Mouse (Mus musculus): ENCODE results near the gene Lrch1. TPM values are rescaled to one million over a fixed set of nuclear protein-coding genes. Genes with fewer than 3 reads are reported as not detected.

The Lrch1 gene
- total and polyA plus RNA-seq, 3 experiments = 7.5 to 17.1 (median 14.8) TPM

DNA sequence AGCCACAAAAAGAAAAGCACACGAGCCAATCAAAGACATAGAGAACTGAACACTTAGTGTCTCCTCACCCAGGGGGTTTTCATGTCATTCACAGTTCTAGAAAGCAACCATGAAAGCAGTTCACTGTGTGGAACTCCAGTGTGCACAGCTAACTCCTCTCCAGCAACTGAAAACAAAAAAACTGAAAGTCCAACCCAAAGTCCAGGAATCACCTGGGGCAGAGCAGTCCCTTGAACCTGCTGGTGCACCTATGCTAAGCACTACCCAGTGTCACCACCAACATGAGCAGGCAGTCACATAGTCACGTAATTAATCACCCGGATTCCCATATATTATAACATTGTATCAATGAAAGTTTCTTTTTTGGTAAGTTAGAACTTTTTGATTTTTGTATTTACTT, 23.2 kb downstream of the Lrch1 start:
- no peak overlapping the region for H3K27ac ChIP-seq
- intact Hi-C loops (cut with DNase I) = no loop called here
- DNase-seq = no peak
- WGBS = 86% methylated on average over 3 of the region's 3 CpGs
- H3K79me2 ChIP-seq (replicated peaks; ENCODE audit: control insufficient read depth, insufficient read depth, low read length) = peaks cover 10% of the 10 kb centered on the region
- no peaks in the 10 kb centered on the region for H3K27me3 ChIP-seq (ENCODE audit: control insufficient read depth, insufficient read depth, low read length)
- H3K4me1 ChIP-seq (ENCODE audit: control insufficient read depth, insufficient read depth, low read length) = peaks cover 13% of the 10 kb centered on the region
- H3K9ac ChIP-seq (ENCODE audit: low read depth, low read length) = no peak overlapping the region
- H3K36me3 ChIP-seq (ENCODE audit: control insufficient read depth, insufficient read depth, low read length) = peaks cover 3% of the 10 kb centered on the region
- no peak overlapping the region for H3K4me3 ChIP-seq
- TF ChIP-seq EP300 (IDR thresholded peaks at IDR 0.05; ENCODE audit: insufficient read depth, low read depth, low read length) = no peak

GRCm38 (mm10) chr14:74924031-74924430, 23.6 kb downstream of the Lrch1 start:
- intact Hi-C loops (cut with DNase I) = no loop called here
- H3K4me1 ChIP-seq (ENCODE audit: control insufficient read depth, insufficient read depth, low read length) = peaks cover 13% of the 10 kb centered on the region
- DNase-seq = no peak

GRCm38 (mm10) chr14:74922039-74922736, 25.5 kb downstream of the Lrch1 start:
- intact Hi-C loops (cut with DNase I) = no loop called here
- Histone ChIP-seq H3K9ac (ENCODE audit: low read depth, low read length) (no peak overlapping the region), H3K36me3 (ENCODE audit: control insufficient read depth, insufficient read depth, low read length) (peaks cover 2% of the 10 kb centered on the region; the same call in 1 of the 2 replicates), H3K27ac (no peak overlapping the region), H3K4me3 (no peak overlapping the region), H3K27me3 (ENCODE audit: control insufficient read depth, insufficient read depth, low read length) (no peaks in the 10 kb centered on the region), H3K79me2 (replicated peaks; ENCODE audit: control insufficient read depth, insufficient read depth, low read length) (peaks cover 15% of the 10 kb centered on the region), H3K4me1 (ENCODE audit: control insufficient read depth, insufficient read depth, low read length) (peaks cover 20% of the 10 kb centered on the region)
- TF ChIP-seq POLR2A (IDR thresholded peaks at IDR 0.05; ENCODE audit: insufficient read depth, low read depth, low read length) = no peak
- no peak for TF ChIP-seq EP300 (IDR thresholded peaks at IDR 0.05; ENCODE audit: insufficient read depth, low read depth, low read length)
- no peak for TF ChIP-seq CTCF (IDR thresholded peaks at IDR 0.05)
- WGBS = 60% methylated on average over 12 of the region's 12 CpGs
- no peak for DNase-seq

More at GRCm38 (mm10) chr14:74924031-74924430, 23.6 kb downstream of the Lrch1 start:
- no peak overlapping the region for H3K9ac ChIP-seq (ENCODE audit: low read depth, low read length)
- no peak overlapping the region for H3K4me3 ChIP-seq
- no peak for TF ChIP-seq EP300 (IDR thresholded peaks at IDR 0.05; ENCODE audit: insufficient read depth, low read depth, low read length)
- peaks cover 2% of the 10 kb centered on the region; the same call in 1 of the 2 replicates for H3K36me3 ChIP-seq (ENCODE audit: control insufficient read depth, insufficient read depth, low read length)
- no peak overlapping the region for H3K27ac ChIP-seq
- H3K79me2 ChIP-seq (replicated peaks; ENCODE audit: control insufficient read depth, insufficient read depth, low read length) = peaks cover 10% of the 10 kb centered on the region
- no peaks in the 10 kb centered on the region for H3K27me3 ChIP-seq (ENCODE audit: control insufficient read depth, insufficient read depth, low read length)
- WGBS = 70% methylated on average over 2 of the region's 2 CpGs

DNA sequence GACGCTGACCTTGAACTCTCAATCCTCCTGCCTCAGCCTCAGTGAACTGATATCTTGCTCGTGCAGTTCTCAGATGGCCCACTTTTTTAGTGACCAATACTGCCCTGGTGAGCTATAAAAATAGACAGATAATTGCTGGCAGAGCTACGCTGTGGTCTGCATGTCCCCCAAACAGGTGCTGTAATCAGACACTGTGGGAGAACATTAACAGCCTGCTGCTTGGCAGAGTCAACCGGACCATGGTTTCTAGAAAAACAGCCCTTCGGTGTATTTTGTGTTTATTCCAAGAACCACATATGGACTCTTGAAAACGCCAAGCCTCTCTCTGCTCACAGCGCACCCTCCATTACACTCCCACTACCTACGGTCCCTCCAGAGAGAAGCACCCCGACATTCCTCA, 26.2 kb downstream of the Lrch1 start:
- Histone ChIP-seq H3K4me3 (no peak overlapping the region), H3K9ac (ENCODE audit: low read depth, low read length) (no peak overlapping the region), H3K4me1 (ENCODE audit: control insufficient read depth, insufficient read depth, low read length) (peaks cover 18% of the 10 kb centered on the region), H3K36me3 (ENCODE audit: control insufficient read depth, insufficient read depth, low read length) (no peaks in the 10 kb centered on the region), H3K79me2 (replicated peaks; ENCODE audit: control insufficient read depth, insufficient read depth, low read length) (peaks cover 13% of the 10 kb centered on the region), H3K27me3 (ENCODE audit: control insufficient read depth, insufficient read depth, low read length) (no peaks in the 10 kb centered on the region), H3K27ac (no peak overlapping the region)
- intact Hi-C loops (cut with DNase I) = no loop called here
- TF ChIP-seq POLR2A (IDR thresholded peaks at IDR 0.05; ENCODE audit: insufficient read depth, low read depth, low read length) (no peak), EP300 (IDR thresholded peaks at IDR 0.05; ENCODE audit: insufficient read depth, low read depth, low read length) (no peak), CTCF (IDR thresholded peaks at IDR 0.05) (no peak)
- DNase-seq = no peak
- 82% methylated on average over 9 of the region's 9 CpGs for WGBS

DNA sequence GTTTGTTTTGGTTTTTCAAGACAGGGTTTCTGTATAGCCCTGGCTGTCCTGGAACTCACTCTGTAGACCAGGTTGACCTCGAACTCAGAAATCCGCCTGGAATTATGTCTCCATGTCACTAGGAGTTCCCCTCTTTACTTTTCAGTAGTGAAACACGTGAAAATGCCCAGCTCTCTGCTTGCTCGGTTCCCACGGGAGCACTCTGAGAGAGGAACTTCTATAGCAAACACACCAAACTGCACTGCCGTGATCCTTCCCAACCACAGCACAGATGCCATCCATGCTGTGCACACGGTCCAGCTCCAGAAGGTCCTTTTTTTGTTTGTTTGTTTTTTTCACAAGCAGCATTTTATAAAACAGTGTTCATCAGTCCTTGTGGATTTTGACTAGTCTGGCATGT, 28.5 kb downstream of the Lrch1 start:
- no peaks in the 10 kb centered on the region for H3K27me3 ChIP-seq (ENCODE audit: control insufficient read depth, insufficient read depth, low read length)
- peaks cover 13% of the 10 kb centered on the region for H3K79me2 ChIP-seq (replicated peaks; ENCODE audit: control insufficient read depth, insufficient read depth, low read length)
- intact Hi-C loops (cut with DNase I) = loop anchor here (2.0 kb wide), 1 partner anchor 18 kb away; no protein-coding TSS in a partner anchor
- H3K9ac ChIP-seq (ENCODE audit: low read depth, low read length) = no peak overlapping the region
- H3K36me3 ChIP-seq (ENCODE audit: control insufficient read depth, insufficient read depth, low read length) = peaks cover 6% of the 10 kb centered on the region
- no peak for DNase-seq
- H3K4me1 ChIP-seq (ENCODE audit: control insufficient read depth, insufficient read depth, low read length) = peaks cover 22% of the 10 kb centered on the region
- no peak overlapping the region for H3K4me3 ChIP-seq
- WGBS = 69% methylated on average over 7 of the region's 7 CpGs
- H3K27ac ChIP-seq = no peak overlapping the region; the same call in 1 of the 2 replicates
- TF ChIP-seq EP300 (IDR thresholded peaks at IDR 0.05; ENCODE audit: insufficient read depth, low read depth, low read length) = no peak
- no peak for TF ChIP-seq POLR2A (IDR thresholded peaks at IDR 0.05; ENCODE audit: insufficient read depth, low read depth, low read length)
- TF ChIP-seq CTCF (IDR thresholded peaks at IDR 0.05) = no peak

GRCm38 (mm10) chr14:74918521-74919103, 29.1 kb downstream of the Lrch1 start:
- Histone ChIP-seq H3K4me3 (no peak overlapping the region; the same call in 1 of the 2 replicates), H3K36me3 (ENCODE audit: control insufficient read depth, insufficient read depth, low read length) (peaks cover 6% of the 10 kb centered on the region), H3K27ac (peak overlapping the region; percentile 38), H3K4me1 (ENCODE audit: control insufficient read depth, insufficient read depth, low read length) (peaks cover 25% of the 10 kb centered on the region), H3K79me2 (replicated peaks; ENCODE audit: control insufficient read depth, insufficient read depth, low read length) (peaks cover 13% of the 10 kb centered on the region), H3K27me3 (ENCODE audit: control insufficient read depth, insufficient read depth, low read length) (no peaks in the 10 kb centered on the region), H3K9ac (ENCODE audit: low read depth, low read length) (peak overlapping the region; percentile 24; the same call in 1 of the 2 replicates)
- no peak for DNase-seq
- no peak for TF ChIP-seq CTCF (IDR thresholded peaks at IDR 0.05)
- TF ChIP-seq POLR2A (IDR thresholded peaks at IDR 0.05; ENCODE audit: insufficient read depth, low read depth, low read length) = no peak
- TF ChIP-seq EP300 (IDR thresholded peaks at IDR 0.05; ENCODE audit: insufficient read depth, low read depth, low read length) = no peak
- 60% methylated on average over 5 of the region's 5 CpGs for WGBS
- intact Hi-C loops (cut with DNase I) = loop anchor here (2.0 kb wide), 1 partner anchor 18 kb away; no protein-coding TSS in a partner anchor
